Mouse (Mus musculus): Measurements from ENCODE around the gene Susd6. TPM values are rescaled to one million over a fixed set of nuclear protein-coding genes. Genes with fewer than 3 reads are reported as not detected.

The Susd6 gene
- polyA plus RNA-seq, 1 experiment from 2014 or later, result 14.3 TPM

DNA sequence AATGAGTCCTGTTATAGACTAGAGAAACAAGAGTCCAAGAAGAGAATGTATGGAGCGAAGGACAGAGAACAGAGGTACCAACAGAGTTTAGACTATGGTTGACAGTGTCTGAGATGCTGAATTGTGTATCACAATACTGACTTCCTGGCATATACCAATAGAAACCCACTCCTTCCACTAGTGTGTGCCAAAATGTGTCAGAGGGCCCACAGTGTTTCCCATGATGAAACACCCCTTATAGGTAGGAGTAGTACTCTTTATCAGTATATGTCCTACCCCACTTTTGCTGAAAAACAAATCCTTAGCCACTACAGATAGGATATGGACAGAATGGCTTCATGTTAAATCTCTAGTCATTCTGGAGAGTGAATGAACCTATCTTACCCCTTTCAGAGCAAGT, 52.3 kb downstream of the Susd6 start:
- no peak for DNase-seq

DNA sequence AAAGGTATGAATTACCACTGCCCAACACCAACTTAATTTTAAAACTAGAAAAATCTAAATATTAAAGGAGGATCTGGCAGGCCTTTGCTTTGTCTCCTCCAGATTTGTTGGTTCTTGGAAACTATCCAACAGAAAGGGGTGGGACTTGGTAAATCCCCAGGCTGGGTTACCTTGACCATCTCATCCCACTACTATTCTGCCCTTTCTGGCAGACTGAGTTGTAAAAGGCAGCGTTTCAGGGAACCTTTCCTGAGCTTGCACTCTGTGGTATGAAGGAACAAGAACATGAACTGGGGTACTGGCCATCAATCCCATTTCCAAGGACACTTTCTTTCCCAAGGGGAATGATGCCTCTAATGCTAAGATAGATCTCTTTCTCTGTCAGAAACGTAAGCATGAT, 52.9 kb downstream of the Susd6 start:
- no peak for ATAC-seq (ENCODE audit: low FRiP score, low TSS enrichment)
- no peaks in the 10 kb centered on the region for H3K36me3 ChIP-seq (ENCODE audit: control insufficient read depth, insufficient read depth, low read length)
- peak overlapping the region; percentile 55 for H3K27ac ChIP-seq (replicated peaks; ENCODE audit: low read depth, low read length)
- peaks cover 12% of the 10 kb centered on the region; the same call in 1 of the 2 replicates for H3K4me1 ChIP-seq (ENCODE audit: control insufficient read depth, insufficient read depth, low read length)
- no peaks in the 10 kb centered on the region for H3K27me3 ChIP-seq (ENCODE audit: control insufficient read depth, insufficient read depth, low read length)
- no peak for DNase-seq
- WGBS, result 65% methylated on average over 2 of the region's 2 CpGs
- no peaks in the 10 kb centered on the region for H3K9me3 ChIP-seq (ENCODE audit: control insufficient read depth, low read length)
- no peak overlapping the region for H3K4me3 ChIP-seq (replicated peaks; ENCODE audit: low read depth, low read length)
- H3K4me2 ChIP-seq (ENCODE audit: low read length), result no peak overlapping the region
- no peak overlapping the region for H3K9ac ChIP-seq (replicated peaks; ENCODE audit: low read length)

More for the DNA sequence above, 52.3 kb downstream of the Susd6 start:
- 97% methylated on average over 1 of the region's 1 CpGs for WGBS
- Histone ChIP-seq H3K4me2 (ENCODE audit: low read length) (no peak overlapping the region), H3K27me3 (ENCODE audit: control insufficient read depth, insufficient read depth, low read length) (no peaks in the 10 kb centered on the region), H3K4me1 (ENCODE audit: control insufficient read depth, insufficient read depth, low read length) (peaks cover 12% of the 10 kb centered on the region; the same call in 1 of the 2 replicates), H3K36me3 (ENCODE audit: control insufficient read depth, insufficient read depth, low read length) (no peaks in the 10 kb centered on the region), H3K9me3 (ENCODE audit: control insufficient read depth, low read length) (no peaks in the 10 kb centered on the region), H3K27ac (replicated peaks; ENCODE audit: low read depth, low read length) (no peak overlapping the region), H3K9ac (replicated peaks; ENCODE audit: low read length) (no peak overlapping the region), H3K4me3 (replicated peaks; ENCODE audit: low read depth, low read length) (no peak overlapping the region)
- ATAC-seq (ENCODE audit: low FRiP score, low TSS enrichment), result no peak

DNA sequence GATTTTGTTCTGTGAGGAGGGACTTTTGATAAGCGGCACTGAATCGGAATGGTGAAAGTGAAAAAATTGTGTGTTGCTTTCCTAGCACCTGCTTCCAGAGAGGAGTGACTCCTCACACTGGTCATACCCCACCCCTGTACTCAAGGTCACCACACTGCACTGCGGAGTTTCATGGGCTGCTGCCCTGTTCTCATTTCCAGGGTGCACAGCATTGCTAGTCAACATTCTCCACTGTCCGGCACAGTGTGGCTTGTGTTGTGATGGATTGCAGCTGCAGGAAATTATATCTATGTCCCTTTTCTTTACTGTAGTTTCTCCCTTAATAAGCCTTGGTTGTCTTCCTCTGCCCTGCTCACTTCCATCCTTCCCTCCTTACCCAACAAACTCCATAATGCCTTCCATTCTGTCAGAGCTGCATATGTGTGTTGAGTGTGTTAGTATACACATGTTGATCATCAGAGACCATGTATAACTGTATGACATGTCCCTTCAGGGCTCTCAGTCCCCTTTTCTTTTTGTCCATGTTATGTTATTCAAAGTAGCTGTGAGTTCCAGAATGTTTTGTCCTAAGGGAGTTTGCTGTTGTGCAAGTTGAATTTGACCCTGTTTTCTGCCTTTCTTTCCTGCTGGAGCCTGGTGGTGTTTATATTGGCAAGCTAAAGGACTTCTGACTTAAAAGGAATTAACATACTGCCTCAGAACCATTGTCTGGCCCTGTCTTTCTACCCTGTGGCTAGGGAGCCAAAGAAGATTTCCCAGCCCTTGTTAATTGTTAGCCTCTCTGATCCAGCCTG, 53.5 kb downstream of the Susd6 start:
- no peak for ATAC-seq (ENCODE audit: low FRiP score, low TSS enrichment)
- Histone ChIP-seq H3K27me3 (ENCODE audit: control insufficient read depth, insufficient read depth, low read length) (no peaks in the 10 kb centered on the region), H3K27ac (replicated peaks; ENCODE audit: low read depth, low read length) (peak overlapping the region; percentile 55), H3K36me3 (ENCODE audit: control insufficient read depth, insufficient read depth, low read length) (no peaks in the 10 kb centered on the region), H3K4me2 (ENCODE audit: low read length) (no peak overlapping the region), H3K4me1 (ENCODE audit: control insufficient read depth, insufficient read depth, low read length) (peaks cover 12% of the 10 kb centered on the region; the same call in 1 of the 2 replicates), H3K9ac (replicated peaks; ENCODE audit: low read length) (no peak overlapping the region), H3K4me3 (replicated peaks; ENCODE audit: low read depth, low read length) (no peak overlapping the region), H3K9me3 (ENCODE audit: control insufficient read depth, low read length) (no peaks in the 10 kb centered on the region)
- 87% methylated on average over 4 of the region's 4 CpGs for WGBS
- peak; percentile 42 for DNase-seq

DNA sequence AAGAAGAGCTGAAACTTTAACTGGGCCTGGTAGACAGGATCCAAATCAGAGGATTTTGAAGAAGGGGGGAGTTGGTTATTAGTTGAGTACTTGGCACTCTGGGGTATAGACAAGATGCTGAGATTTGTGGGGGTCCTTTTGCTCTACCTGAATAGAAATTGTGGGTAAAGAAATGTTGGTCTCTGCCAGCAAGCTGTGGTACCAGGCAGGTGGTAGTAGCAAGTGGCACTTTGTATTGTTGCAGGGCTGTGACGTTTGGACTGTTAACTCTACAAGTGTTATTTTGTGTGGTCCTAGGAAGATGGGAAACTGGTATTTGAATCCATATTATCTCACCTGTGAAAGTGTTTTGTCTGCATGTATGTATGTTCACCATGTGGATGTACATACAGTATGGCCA, 55.6 kb downstream of the Susd6 start:
- H3K9me3 ChIP-seq (ENCODE audit: control insufficient read depth, low read length), result no peaks in the 10 kb centered on the region
- no peak overlapping the region for H3K27ac ChIP-seq (replicated peaks; ENCODE audit: low read depth, low read length)
- no peaks in the 10 kb centered on the region for H3K36me3 ChIP-seq (ENCODE audit: control insufficient read depth, insufficient read depth, low read length)
- H3K27me3 ChIP-seq (ENCODE audit: control insufficient read depth, insufficient read depth, low read length), result no peaks in the 10 kb centered on the region
- no peak overlapping the region for H3K4me2 ChIP-seq (ENCODE audit: low read length)
- WGBS, result 86% methylated on average over 1 of the region's 1 CpGs
- H3K4me3 ChIP-seq (replicated peaks; ENCODE audit: low read depth, low read length), result no peak overlapping the region
- H3K9ac ChIP-seq (replicated peaks; ENCODE audit: low read length), result no peak overlapping the region
- ATAC-seq (ENCODE audit: low FRiP score, low TSS enrichment) (no peak), DNase-seq (no peak)
- peaks cover 12% of the 10 kb centered on the region; the same call in 1 of the 2 replicates for H3K4me1 ChIP-seq (ENCODE audit: control insufficient read depth, insufficient read depth, low read length)

DNA sequence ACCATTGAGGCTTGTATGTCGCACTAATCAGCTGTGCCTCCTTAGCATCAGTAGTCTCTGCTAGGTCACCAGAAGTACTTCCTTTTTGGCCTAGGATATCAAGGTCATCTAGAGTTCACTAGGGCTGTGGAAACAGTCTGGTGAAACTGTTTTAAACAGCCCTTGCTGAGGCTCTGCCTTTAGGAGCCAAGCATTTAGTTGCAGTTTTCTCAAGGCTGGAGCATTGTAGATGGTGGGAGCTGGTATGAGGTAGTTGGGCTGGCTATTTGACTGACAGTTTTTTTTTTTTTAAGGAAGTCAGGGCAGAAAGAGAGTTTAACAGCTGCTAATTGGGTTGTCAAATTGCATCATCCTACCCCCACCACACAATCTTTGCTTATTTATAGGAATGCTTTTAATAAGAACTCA, 56.6 kb downstream of the Susd6 start:
- H3K9ac ChIP-seq (replicated peaks; ENCODE audit: low read length), result no peak overlapping the region
- H3K4me3 ChIP-seq (replicated peaks; ENCODE audit: low read depth, low read length), result no peak overlapping the region
- H3K27ac ChIP-seq (replicated peaks; ENCODE audit: low read depth, low read length), result no peak overlapping the region
- no peaks in the 10 kb centered on the region for H3K27me3 ChIP-seq (ENCODE audit: control insufficient read depth, insufficient read depth, low read length)
- DNase-seq (no peak), ATAC-seq (ENCODE audit: low FRiP score, low TSS enrichment) (no peak)
- H3K4me1 ChIP-seq (ENCODE audit: control insufficient read depth, insufficient read depth, low read length), result peaks cover 12% of the 10 kb centered on the region; the same call in 1 of the 2 replicates
- H3K4me2 ChIP-seq (ENCODE audit: low read length), result no peak overlapping the region
- no peaks in the 10 kb centered on the region for H3K36me3 ChIP-seq (ENCODE audit: control insufficient read depth, insufficient read depth, low read length)
- 88% methylated on average over 1 of the region's 1 CpGs for WGBS
- no peaks in the 10 kb centered on the region for H3K9me3 ChIP-seq (ENCODE audit: control insufficient read depth, low read length)

DNA sequence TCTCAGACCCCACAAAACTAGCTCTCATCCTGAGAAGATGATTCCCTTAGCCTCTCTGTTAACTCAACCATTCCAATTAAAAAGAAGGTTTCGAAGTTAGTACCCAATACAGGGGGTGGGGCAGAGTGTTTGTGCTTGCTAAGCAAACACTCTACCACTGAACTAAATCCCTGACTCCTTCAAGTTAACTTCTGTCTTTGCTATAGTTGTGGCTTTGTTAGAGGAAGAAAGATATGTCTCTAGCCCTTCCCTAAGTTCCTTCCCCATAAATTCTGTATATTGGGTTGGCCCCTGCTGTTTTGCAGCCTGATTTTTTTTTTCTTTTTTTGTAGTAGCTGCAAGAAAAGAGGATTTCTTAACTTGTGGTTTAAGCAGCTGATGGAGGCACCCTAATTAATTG, 61.7 kb downstream of the Susd6 start:
- no peak overlapping the region for H3K4me2 ChIP-seq (ENCODE audit: low read length)
- 90% methylated on average over 1 of the region's 1 CpGs for WGBS
- no peak for ATAC-seq (ENCODE audit: low FRiP score, low TSS enrichment)
- H3K9ac ChIP-seq (replicated peaks; ENCODE audit: low read length), result no peak overlapping the region
- no peak overlapping the region for H3K27ac ChIP-seq (replicated peaks; ENCODE audit: low read depth, low read length)
- 0 out of 2 replicates have a peak, but pooled peaks cover 7% of the 10 kb centered on the region for H3K4me1 ChIP-seq (ENCODE audit: control insufficient read depth, insufficient read depth, low read length)
- no peaks in the 10 kb centered on the region for H3K27me3 ChIP-seq (ENCODE audit: control insufficient read depth, insufficient read depth, low read length)
- H3K36me3 ChIP-seq (ENCODE audit: control insufficient read depth, insufficient read depth, low read length), result no peaks in the 10 kb centered on the region
- no peak for DNase-seq
- H3K9me3 ChIP-seq (ENCODE audit: control insufficient read depth, low read length), result no peaks in the 10 kb centered on the region
- no peak overlapping the region for H3K4me3 ChIP-seq (replicated peaks; ENCODE audit: low read depth, low read length)

DNA sequence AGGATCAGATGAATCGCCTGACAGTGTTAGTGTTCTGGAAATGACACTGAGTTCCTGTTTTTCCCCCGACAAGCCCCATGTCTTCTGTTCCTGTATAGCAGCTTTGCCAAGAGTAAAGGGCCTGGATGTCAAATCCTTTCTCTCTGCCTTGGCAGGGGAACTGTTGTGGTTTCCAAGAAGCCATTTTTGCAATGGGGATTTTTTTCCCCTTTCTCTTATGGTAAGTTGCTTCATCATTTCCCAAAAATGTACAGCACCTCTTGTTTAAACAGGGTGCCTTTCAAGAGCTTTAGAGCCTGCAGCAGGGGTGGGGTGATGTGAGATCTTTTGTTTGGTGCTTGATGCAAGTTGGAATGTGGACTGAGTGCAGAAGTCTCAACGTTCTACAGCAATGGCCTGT, 63.4 kb downstream of the Susd6 start:
- Histone ChIP-seq H3K9ac (replicated peaks; ENCODE audit: low read length) (no peak overlapping the region), H3K4me3 (replicated peaks; ENCODE audit: low read depth, low read length) (no peak overlapping the region), H3K4me2 (ENCODE audit: low read length) (no peak overlapping the region), H3K36me3 (ENCODE audit: control insufficient read depth, insufficient read depth, low read length) (no peaks in the 10 kb centered on the region), H3K4me1 (ENCODE audit: control insufficient read depth, insufficient read depth, low read length) (peaks cover 20% of the 10 kb centered on the region), H3K27me3 (ENCODE audit: control insufficient read depth, insufficient read depth, low read length) (no peaks in the 10 kb centered on the region), H3K9me3 (ENCODE audit: control insufficient read depth, low read length) (no peaks in the 10 kb centered on the region), H3K27ac (replicated peaks; ENCODE audit: low read depth, low read length) (no peak overlapping the region)
- DNase-seq, result no peak
- 65% methylated on average over 3 of the region's 3 CpGs for WGBS
- ATAC-seq (ENCODE audit: low FRiP score, low TSS enrichment), result no peak

DNA sequence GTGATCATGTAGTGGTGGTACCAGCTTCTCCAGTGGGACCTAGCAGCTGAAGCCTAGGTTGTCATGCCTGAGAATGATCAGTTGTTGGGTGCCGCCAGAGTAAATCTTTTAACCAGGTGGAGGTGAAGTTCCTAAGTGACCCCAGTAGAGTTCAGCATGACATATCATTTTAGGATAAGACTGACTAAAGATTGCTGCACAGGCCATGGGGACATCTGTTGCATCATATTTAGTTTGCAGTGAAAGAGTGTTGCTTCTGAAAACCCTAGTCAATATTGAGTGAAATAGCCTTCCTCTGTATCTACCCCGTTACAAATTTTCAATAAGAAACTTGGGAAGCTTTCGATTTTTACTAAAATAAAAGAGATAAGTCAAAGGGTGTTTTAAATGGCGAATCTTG, 64.4 kb downstream of the Susd6 start:
- peaks cover 23% of the 10 kb centered on the region for H3K4me1 ChIP-seq (ENCODE audit: control insufficient read depth, insufficient read depth, low read length)
- H3K9ac ChIP-seq (replicated peaks; ENCODE audit: low read length), result no peak overlapping the region
- ATAC-seq (ENCODE audit: low FRiP score, low TSS enrichment), result no peak
- WGBS, result 98% methylated on average over 4 of the region's 4 CpGs
- no peaks in the 10 kb centered on the region for H3K9me3 ChIP-seq (ENCODE audit: control insufficient read depth, low read length)
- H3K27ac ChIP-seq (replicated peaks; ENCODE audit: low read depth, low read length), result no peak overlapping the region
- no peaks in the 10 kb centered on the region for H3K36me3 ChIP-seq (ENCODE audit: control insufficient read depth, insufficient read depth, low read length)
- no peak for DNase-seq
- no peaks in the 10 kb centered on the region for H3K27me3 ChIP-seq (ENCODE audit: control insufficient read depth, insufficient read depth, low read length)
- no peak overlapping the region for H3K4me3 ChIP-seq (replicated peaks; ENCODE audit: low read depth, low read length)
- H3K4me2 ChIP-seq (ENCODE audit: low read length), result no peak overlapping the region

DNA sequence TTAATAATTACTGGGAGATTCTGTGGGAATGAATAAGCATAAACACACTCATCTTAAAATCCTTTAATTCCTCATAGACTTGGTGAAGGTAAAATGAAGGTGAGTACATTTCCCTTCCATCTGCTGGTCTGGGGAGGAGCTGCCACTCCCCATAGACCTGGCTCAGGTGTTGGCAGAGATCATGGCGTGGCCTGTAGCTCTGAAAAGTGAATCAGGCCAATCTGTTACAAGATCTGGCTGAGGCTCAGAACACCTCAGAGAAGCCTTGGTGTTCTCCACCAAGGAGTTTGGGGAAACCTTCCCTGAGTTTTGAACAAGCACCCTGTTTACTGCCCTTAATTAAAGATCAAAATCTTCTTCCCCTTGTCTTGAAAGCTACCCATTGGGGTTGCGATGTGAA, 64.8 kb downstream of the Susd6 start:
- no peak for DNase-seq

More for the DNA sequence above, 64.8 kb downstream of the Susd6 start:
- no peak overlapping the region for H3K4me2 ChIP-seq (ENCODE audit: low read length)
- H3K4me3 ChIP-seq (replicated peaks; ENCODE audit: low read depth, low read length), result no peak overlapping the region
- H3K9ac ChIP-seq (replicated peaks; ENCODE audit: low read length), result no peak overlapping the region
- no peak overlapping the region for H3K27ac ChIP-seq (replicated peaks; ENCODE audit: low read depth, low read length)
- H3K9me3 ChIP-seq (ENCODE audit: control insufficient read depth, low read length), result no peaks in the 10 kb centered on the region
- H3K4me1 ChIP-seq (ENCODE audit: control insufficient read depth, insufficient read depth, low read length), result peaks cover 23% of the 10 kb centered on the region
- H3K27me3 ChIP-seq (ENCODE audit: control insufficient read depth, insufficient read depth, low read length), result no peaks in the 10 kb centered on the region
- 82% methylated on average over 2 of the region's 2 CpGs for WGBS
- no peaks in the 10 kb centered on the region for H3K36me3 ChIP-seq (ENCODE audit: control insufficient read depth, insufficient read depth, low read length)
- ATAC-seq (ENCODE audit: low FRiP score, low TSS enrichment), result no peak
